Mouse (Mus musculus) layer of hippocampus, adult 2 months (tissue): Measurements from ENCODE around the gene Mrps15. TPM values are rescaled to one million over a fixed set of nuclear protein-coding genes. Genes with fewer than 3 reads are reported as not detected.

Source experiments
- DNase-seq, 2 experiments: peaks; one replicate each; pipeline ENCODE4 v3.0.0; 2022; ENCODE audit warnings: low spot score in 2 of 2
- H3K27ac ChIP-seq: fragments of 200-600 bp; 2 replicates; pipeline ENCODE4 v1.8.1; 2022
- H3K4me3 ChIP-seq: fragments of 200-600 bp; 2 replicates; pipeline ENCODE4 v1.8.1; 2022; ENCODE audit warnings: mild to moderate bottlenecking
- CTCF ChIP-seq: fragments of 200-600 bp; conservative IDR thresholded peaks from 2 replicates; pipeline ENCODE4 v1.8.1; 2022; ENCODE audit warnings: antibody characterized with exemption, mild to moderate bottlenecking, moderate library complexity
- long read RNA-seq, 2 experiments: library from polyadenylated mRNA; stranded (forward); transcript quantifications; one replicate each; pipeline ENCODE4 v2.0.0; 2021; ENCODE audit warnings: borderline mapping rate in 2 of 2
- total RNA-seq, 2 experiments: library from RNA; stranded (reverse); gene quantifications; 2 replicates each; pipeline ENCODE4 v1.2.3; 2021

Mrps15 gene
- 10 to 100 TPM; 46.2 to 48.6 TPM for total RNA-seq
- long read RNA-seq, experiment 1, transcript Mrps15-201 (8 exons, 937 nt) = major isoform, 16 of 31 reads
- long read RNA-seq, experiment 1, partial matches to known transcripts = 4 of 31 reads
- long read RNA-seq, experiment 1, other reads (novel, unspliced or antisense) = 11 of 31 reads
- long read RNA-seq, experiment 2, transcript Mrps15-201 (8 exons, 937 nt) = major isoform, 20 of 31 reads
- long read RNA-seq, experiment 2, partial matches to known transcripts = 5 of 31 reads
- long read RNA-seq, experiment 2, other reads (novel, unspliced or antisense) = 6 of 31 reads

- DNase-seq = peak; percentile 78 to 85
- no peak for TF ChIP-seq CTCF
- H3K27ac ChIP-seq = peak within 1 kb of the TSS; percentile 90
- H3K4me3 ChIP-seq = peak within 1 kb of the TSS; percentile 93
These were observed at the start of gene Mrps15 for GRCm38 (mm10) chr4:126046851-126047585. TSS of gene Mrps15 (plus strand) at chr4:126046925.

DNA sequence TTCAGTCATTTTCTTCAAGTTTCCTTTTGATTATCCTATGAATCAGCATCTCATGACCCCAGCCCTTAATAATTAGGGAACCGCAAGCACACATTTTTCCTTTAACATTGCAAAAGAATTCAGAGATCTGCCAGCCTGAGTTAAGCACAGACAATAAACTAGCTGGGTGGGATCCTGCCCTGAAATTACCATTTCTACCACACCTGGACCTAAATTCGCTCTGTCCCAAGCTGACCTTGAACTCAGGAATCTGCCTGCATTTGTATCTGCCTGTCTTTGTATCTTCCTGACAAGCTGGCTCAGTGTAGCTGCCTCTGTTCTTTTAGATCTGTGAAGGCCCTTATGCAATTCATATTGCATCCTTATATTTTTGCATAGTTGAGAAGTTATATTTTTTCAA, 48.9 kb upstream of the Mrps15 start:
- no peak overlapping the region for H3K4me3 ChIP-seq
- no peak for TF ChIP-seq CTCF
- no peak for DNase-seq
- H3K27ac ChIP-seq = no peak overlapping the region

GRCm38 (mm10) chr4:126001311-126002199, 45.2 kb upstream of the Mrps15 start:
- Histone ChIP-seq H3K4me3 (no peak overlapping the region), H3K27ac (no peak overlapping the region)
- no peak for TF ChIP-seq CTCF
- no peak for DNase-seq

DNA sequence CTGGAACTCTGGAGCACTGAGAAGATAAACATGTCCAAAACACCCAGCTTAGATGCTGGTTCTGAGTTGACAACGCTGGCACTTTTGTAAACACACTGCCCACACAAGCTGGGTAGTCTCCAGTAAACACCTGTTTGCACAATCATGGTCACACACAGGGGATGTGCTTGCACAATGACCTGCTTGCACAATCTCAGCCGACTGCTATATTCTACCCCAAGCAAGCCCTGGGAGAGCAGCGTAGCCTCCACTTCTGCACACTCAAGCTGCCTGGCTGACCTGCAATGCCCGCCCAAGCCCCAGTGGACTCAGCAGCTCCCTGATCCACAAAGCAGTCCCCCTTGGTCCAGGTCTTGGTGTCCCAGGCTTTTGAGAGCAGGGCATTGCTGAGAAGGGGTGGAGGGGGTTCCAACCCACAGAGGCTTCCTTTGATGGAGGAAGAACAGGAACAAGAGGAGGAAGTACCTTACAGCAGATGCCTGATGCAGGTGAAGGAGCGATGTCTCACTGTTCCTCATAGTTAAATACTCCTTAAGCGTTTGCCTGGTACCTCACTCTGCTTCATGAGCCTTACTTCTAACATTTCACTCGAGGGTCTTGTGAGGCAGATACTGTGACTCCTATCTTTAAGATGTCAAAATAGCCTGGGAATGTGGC, 28.9 kb upstream of the Mrps15 start:
- TF ChIP-seq CTCF = no peak
- no peak overlapping the region for H3K27ac ChIP-seq
- no peak for DNase-seq
- H3K4me3 ChIP-seq = no peak overlapping the region

- Histone ChIP-seq H3K4me3 (no peak overlapping the region), H3K27ac (no peak overlapping the region)
- no peak for TF ChIP-seq CTCF
- no peak for DNase-seq
These were observed 27.7 kb upstream of the Mrps15 start for GRCm38 (mm10) chr4:126018966-126019538.

GRCm38 (mm10) chr4:126024303-126024900, 22.3 kb upstream of the Mrps15 start, which contains the start of gene Csf3r:
TSS of gene Csf3r (plus strand) at chr4:126024550.
- DNase-seq = no peak
- no peak for TF ChIP-seq CTCF
- Histone ChIP-seq H3K27ac (peak within 1 kb of the TSS; percentile 53; the same call in 1 of the 2 replicates), H3K4me3 (0 out of 2 replicates have a peak within 1 kb of the TSS, but pooled peaks have one; percentile 3)

DNA sequence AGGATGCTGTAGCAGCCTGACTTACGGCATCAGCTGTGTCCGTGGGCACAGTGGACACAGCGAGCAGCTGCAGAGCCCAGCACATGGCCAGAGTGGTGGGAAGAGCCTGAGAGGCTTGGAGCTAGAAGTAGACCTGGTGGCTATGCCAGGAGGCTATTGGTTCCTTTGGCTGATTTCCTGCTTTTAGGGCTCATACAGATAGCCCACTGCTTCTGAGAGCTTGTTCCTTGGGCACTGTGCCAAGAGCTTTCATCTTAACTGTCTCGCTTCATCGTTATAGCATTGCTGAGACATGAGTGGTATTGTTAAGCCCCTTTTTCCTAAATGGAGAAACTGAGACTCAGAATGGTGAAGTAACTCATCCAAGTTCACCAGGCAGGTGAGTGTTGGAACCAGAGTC, 20.9 kb upstream of the Mrps15 start:
- Histone ChIP-seq H3K4me3 (no peak overlapping the region), H3K27ac (no peak overlapping the region)
- no peak for TF ChIP-seq CTCF
- no peak for DNase-seq

- no peak for TF ChIP-seq CTCF
- no peak overlapping the region for H3K4me3 ChIP-seq
- no peak for DNase-seq
- H3K27ac ChIP-seq = no peak overlapping the region
These were observed 18.7 kb upstream of the Mrps15 start for GRCm38 (mm10) chr4:126027980-126028379.

DNA sequence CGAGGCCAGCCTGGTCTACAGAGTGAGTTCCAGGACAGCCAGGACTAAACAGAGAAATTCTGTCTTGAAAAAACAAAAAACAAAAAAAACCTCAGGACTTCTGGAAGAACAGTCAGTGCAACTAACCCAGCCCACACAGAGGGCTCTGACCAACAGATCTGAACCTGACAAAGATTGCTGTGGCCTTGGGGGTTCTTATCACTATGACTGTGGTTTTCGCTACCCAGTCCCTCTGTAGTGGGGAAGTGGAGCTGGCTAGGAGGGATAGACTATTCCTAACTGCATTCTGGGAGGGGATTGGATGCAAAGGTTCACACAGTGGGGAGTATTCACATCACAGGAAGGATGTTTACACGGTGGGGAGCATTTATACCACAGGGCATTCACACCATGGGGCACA, 17.7 kb upstream of the Mrps15 start:
- no peak overlapping the region for H3K27ac ChIP-seq
- DNase-seq = no peak
- no peak overlapping the region for H3K4me3 ChIP-seq
- TF ChIP-seq CTCF = no peak

DNA sequence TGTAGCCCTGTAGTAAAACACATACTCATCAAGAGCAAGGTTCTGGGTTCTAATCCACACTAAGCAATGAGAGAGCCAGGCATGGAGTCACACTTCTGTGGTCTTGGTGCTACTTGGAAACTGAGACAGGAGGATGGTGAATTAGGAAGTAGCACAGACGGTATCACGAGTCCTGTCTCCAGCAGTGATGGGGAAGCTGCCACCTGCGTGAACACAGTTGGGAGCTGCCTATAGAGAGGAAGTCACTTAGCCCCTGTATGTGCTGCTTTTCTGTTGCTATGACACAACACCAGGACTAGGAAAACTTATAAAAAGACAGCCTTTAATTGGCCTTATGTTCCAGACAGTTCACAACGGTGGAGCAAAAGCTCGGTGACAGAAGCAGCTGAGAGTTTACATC, 16.0 kb upstream of the Mrps15 start:
- TF ChIP-seq CTCF = no peak
- Histone ChIP-seq H3K4me3 (no peak overlapping the region), H3K27ac (no peak overlapping the region)
- DNase-seq = no peak

DNA sequence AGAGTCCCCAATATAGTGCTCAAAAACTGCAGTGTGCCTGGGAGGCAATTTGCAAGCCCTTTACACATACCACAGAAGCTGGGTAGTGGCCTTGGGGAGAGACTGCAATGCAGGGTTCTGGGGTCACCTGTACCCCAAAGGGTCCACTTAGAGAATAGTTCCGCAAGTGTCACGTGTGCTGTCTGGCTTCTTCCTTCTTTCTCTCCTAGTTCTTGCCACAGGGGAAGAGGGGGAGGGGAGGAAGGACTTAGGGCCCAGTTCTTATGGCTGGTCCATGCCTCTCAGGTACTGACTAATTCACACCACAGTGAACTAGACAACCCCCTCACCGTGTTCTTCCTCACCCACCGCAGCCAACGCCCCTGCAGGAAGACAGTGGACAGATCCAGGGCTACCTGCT, 11.3 kb upstream of the Mrps15 start:
- no peak for DNase-seq
- no peak overlapping the region for H3K4me3 ChIP-seq
- no peak overlapping the region for H3K27ac ChIP-seq
- TF ChIP-seq CTCF = no peak

- TF ChIP-seq CTCF = no peak
- Histone ChIP-seq H3K4me3 (no peak overlapping the region), H3K27ac (peak overlapping the region; percentile 36; the same call in 1 of the 2 replicates)
- peak; percentile 70 to 76 for DNase-seq
These were observed 4.9 kb downstream of the Mrps15 start for GRCm38 (mm10) chr4:126051617-126052016.
